Mouse (Mus musculus): ENCODE measurements around the gene Gm11565.
"Not testable (repeated sequence)": the region's sequence is repeated elsewhere in the genome, so short reads cannot be mapped to it uniquely, and the experiment has no call there.

Gm11565 gene

GRCm38 (mm10) chr11:99914451-99914850, at the start of gene Gm11565:
TSS of gene Gm11565 (plus strand) at chr11:99914751.
- DNase-seq = no peak

- not testable (repeated sequence) for DNase-seq
These were observed 41.5 kb upstream of the Gm11565 start, which contains the start of gene Krtap9-1 for GRCm38 (mm10) chr11:99873089-99873488. TSS of gene Krtap9-1 (plus strand) at chr11:99873389.

GRCm38 (mm10) chr11:99878887-99879286, 35.7 kb upstream of the Gm11565 start, which contains the start of gene Gm11567:
TSS of gene Gm11567 (plus strand) at chr11:99879187.
- DNase-seq = not testable (repeated sequence)

- no peak for DNase-seq
These were observed 6.9 kb upstream of the Gm11565 start, which contains the start of gene Krtap31-1 for GRCm38 (mm10) chr11:99907620-99908019. TSS of gene Krtap31-1 (plus strand) at chr11:99907920.

GRCm38 (mm10) chr11:99935991-99936390, 21.4 kb downstream of the Gm11565 start, which contains the start of gene Krtap31-2:
TSS of gene Krtap31-2 (plus strand) at chr11:99936291.
- no peak for DNase-seq

- DNase-seq = no peak
These were observed 23.3 kb downstream of the Gm11565 start for GRCm38 (mm10) chr11:99937751-99938264.

- no peak for DNase-seq
These were observed 33.6 kb downstream of the Gm11565 start, which contains the start of gene Krtap9-5 for GRCm38 (mm10) chr11:99948175-99948574. TSS of gene Krtap9-5 (plus strand) at chr11:99948475.

GRCm38 (mm10) chr11:99964213-99964612, 49.7 kb downstream of the Gm11565 start:
- no peak for DNase-seq

Data from kidney, postnatal 25 days (tissue).